Mouse (Mus musculus): ENCODE data around the gene Pacsin2.

Gene Pacsin2

DNA sequence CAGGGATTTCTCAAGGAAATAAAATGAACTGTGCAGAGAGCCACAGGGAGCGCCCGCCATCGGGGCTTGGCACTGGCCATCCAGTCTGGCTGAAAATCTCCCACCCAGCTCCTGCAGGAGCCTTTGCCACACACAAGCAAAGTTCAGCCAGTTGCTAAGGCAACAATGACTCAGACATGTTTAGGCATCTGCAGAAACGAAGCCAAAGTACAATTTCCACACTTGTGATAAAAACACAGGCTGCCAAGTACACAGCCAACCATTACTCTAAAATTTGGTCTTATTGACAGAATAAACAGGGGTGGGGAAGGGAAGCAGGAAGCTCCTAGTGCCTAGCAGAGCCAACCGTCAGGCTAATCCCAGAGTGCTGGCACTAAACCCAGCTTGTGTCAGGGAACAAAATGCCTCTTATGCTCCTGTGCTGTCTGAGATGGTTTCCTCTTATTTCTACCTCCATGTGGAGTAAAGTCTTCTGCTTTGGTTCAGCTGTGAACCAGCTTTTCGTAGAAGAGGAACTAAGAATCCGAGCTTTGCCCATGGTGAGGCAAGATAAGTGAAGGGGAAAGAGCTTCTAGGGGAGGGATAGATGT lies 12.7 kb downstream of the Pacsin2 start:
- peak in 1 of 2 experiments; percentile 25 for DNase-seq (ENCODE audit: low spot score in 2 of 2)

DNA sequence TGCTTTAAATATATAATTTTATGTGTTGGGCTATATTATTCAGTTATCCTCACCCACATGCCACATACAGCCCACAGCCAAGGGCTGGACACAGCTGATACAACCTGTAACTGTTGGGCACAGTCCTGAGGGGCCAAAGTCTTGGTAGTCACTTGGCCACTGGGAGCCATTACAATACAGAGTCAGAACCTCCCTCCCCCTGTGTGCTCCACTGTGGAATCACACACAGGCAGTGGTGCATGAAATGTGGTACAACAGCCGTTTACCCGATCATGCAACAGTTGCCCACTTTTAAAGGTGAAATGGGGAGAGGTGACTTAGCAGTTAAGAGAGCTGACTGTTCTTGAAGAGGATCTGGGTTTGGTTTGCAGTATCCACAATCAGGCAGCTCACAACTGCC lies 14.4 kb downstream of the Pacsin2 start:
- DNase-seq (ENCODE audit: low spot score in 2 of 2): no peak

DNA sequence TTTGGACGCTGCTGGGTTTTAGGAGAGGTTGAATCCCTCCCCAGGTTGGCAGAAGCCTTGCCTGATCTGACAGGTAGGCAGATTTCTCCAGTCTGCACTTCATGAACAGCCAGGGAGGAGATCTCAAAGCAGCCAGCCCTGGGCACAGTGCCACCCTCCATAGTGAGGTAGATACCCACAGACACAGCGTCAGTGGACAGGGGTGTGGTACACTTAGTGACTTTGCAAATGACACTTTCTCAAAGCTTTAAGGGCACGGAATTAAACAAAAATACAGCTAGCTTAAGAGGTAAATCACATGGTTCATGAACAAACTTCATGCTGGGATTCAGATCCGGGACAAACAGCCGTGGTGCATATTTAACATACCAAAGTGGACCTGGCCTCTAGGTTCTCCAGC lies 15.8 kb downstream of the Pacsin2 start:
- DNase-seq (ENCODE audit: low spot score in 2 of 2): no peak

DNA sequence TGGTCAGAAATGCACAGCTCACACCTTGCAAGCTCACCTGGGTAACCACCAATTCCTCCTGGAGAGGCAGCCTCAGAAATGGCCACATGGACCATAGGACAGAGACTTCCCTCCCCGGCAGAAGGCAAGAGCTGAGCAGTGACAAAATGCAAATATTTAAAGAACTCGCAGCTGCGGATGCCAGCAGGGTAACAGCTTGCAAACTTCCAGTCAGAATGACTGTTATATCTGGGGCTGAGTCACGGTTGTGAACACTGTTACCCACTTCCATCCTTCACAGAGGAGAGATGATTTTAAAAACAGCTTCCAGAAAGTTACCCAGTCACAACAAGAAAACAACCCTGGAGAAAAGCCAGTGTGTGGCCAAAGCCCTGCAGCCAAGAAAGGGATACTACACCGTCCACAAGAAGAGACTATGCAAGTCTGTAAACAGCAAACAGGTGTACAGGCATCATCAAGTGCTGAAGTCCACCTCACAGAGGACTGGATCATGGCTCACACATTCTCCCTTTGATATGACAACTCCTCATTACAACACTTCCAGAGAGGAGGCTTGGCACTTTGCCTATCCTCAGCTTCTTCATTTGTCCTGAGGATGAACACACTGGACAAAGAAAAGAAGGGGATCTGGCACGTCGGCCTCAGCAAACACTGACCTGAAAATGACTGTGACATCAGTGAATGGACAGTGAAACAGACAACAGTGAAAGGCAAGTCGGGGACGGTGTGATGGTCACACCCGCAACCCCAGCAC lies 16.4 kb downstream of the Pacsin2 start:
- DNase-seq (ENCODE audit: low spot score in 2 of 2): no peak

DNA sequence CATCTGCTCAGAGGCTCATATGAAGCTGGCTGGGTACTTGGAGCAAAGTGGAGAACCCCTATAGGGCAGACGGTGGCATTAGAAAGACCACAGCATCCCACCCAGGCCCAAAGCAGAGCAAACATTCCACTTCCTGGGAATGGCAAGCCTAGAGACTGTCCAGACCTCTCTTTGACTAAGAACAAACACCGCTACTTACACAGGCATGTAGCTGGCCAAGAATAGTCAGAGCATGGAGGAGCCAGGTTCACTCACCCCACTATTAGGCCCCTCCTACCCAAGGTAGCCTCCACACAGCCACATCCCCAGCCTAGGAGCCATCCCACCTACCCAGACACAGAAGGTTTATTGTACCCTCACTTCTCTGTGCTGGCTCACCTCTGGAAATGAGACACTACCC lies 18.5 kb downstream of the Pacsin2 start:
- no peak for DNase-seq (ENCODE audit: low spot score in 2 of 2)

DNA sequence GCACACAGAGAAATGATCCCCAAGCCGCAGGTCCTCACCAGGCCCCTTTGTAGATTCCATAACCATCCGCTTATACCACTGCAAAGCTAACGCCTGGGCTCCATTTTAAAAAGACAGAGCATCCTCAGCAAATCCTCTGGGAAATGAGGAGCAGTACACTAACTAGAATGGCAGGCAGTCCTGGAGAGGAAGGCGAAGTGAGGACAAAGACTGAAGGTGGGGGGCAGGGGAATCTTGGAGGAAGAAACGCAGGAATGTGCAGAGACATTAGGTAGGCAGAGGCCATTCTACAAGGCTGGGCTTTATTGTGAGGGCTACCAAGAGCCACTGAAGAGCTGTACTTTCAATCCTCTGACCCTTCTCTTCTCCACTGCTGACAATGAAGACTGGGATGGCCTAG lies 19.0 kb downstream of the Pacsin2 start:
- no peak for DNase-seq (ENCODE audit: low spot score in 2 of 2)

DNA sequence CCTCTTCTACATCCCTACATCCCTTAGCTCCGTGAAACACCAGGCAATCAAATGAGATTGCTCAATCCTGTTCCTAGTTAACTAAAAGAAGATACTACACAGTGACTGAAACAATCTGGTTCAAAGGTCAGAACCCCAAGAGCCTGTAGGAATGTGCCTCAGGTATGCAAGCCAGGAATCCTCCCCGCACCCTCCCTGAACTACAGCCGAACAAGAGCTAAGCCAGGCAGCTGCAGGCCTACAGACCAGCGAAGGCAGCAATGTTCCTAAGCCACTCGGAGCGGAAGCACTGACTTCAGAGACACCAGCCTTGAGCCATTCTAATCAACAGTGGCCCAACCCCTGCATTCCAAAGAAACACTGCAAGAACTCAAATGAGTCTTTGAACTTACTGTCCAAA lies 20.0 kb downstream of the Pacsin2 start:
- no peak for DNase-seq (ENCODE audit: low spot score in 2 of 2)

DNA sequence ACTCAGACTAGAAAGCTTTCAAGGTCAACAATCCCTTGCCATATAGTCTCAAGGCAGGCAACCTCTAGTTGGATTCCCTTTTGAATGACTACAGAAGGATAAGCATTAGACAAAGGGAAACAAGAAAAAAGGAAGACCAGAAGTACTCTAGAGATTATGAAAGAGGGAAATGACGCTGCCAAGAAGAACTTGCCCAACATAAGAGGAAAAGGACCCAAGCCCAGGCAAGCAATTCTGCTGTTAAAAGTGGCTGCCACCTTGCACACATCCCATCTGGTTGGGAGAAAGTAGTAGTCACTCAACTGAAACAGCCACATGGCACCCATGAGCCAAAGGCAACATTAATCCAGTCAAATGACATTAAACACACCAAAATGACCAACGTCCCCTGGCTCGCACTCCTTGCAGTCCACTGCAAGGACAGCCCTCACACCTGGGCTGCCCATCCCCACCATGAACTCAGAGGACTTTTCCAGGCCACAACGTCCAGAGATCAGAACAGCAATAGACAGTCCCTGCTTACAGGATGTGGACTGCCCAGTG lies 21.8 kb downstream of the Pacsin2 start:
- DNase-seq (ENCODE audit: low spot score in 2 of 2): no peak

DNA sequence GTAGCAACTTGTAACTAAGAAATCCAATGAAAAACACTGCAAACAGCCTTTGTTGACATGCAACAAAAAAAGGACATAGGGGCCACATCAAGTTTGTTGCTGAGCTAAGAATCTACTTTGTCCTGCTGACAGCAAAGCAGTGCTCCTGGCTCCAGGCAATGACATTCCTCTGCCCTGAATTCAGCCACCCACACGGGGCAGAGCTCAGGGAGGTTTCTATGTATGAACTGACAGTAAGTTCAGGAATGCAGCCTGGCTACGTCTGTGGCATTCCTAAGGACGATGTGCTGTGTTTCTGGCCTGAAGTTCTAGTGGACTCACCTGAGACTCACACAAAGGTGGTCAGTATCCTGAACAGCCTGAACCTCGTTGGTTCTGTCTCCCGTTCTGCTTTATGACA lies 23.7 kb downstream of the Pacsin2 start:
- DNase-seq (ENCODE audit: low spot score in 2 of 2): no peak

DNA sequence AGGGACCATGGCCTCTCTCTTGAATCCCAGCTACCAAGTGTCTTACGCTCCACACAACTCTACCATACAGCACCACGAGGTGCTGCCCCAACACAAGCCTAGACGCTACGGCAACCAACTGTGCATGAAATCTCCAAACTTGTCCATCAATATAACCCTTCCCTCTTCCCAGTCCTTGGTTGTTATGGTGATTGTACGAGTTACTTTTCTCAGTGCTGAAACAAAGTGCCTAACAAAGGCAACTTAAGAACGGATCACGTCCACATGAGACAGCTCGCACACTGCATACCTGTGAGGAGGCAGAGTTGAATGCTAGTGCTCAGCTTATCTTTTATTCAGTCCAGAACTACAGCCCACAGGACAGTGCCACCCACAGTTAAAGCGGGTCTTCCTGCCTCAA lies 27.9 kb downstream of the Pacsin2 start:
- DNase-seq (ENCODE audit: low spot score in 2 of 2): no peak

DNA sequence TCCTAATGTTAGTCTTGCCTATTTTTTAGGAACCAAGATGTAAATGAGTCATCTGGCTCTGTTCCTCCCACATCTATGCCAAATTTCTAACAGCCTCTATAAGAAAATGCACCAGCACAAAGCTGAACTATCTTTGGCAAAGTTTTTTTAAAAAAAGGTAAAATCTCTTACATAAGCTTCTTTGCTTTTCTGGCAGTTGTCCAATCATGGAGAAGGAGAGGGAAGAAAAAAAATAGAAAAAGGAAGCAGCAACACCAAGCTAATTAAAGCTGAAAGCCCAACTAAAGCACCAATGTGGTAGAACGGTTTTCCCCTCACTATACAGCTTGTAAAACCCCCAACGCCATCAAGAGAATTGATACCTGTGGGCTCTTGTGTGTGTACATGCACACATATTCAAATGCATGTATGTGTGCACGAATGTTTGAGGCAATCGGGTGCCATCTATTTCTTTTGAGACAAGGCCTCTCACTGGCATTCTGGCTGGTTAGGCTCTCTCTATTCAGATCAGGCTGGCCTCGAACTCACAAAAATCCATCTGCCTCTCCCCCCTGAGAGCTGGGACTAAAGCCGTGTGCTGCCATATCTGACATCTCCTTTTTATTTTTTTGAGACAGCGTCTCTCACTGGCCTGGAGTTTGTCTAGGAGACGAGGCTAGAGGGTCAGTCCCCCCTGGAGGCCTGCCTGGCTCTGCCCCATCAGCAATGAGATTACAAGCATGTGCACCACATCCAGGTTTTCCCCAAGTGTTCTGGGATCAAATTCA lies 28.9 kb downstream of the Pacsin2 start:
- DNase-seq (ENCODE audit: low spot score in 2 of 2): no peak

DNA sequence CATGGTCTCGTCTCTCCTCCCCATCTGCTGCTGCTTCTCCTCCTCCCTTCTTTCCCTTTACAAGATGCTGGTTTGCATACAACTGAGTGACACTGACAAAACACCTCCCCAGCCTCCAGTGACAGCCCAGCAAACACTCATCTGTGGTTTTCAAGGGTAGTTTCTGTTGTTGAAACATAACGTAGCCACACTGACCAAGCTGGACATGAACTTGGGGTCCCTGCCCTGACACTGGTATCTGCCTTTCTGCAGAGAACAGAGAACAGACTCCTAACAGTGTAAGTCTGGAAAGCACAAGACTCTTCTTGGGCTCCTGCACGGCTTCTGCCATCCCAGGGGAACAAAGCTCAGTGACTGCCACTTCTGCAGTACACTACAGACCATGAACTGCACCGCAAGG lies 29.7 kb downstream of the Pacsin2 start:
- no peak for DNase-seq (ENCODE audit: low spot score in 2 of 2)

DNA sequence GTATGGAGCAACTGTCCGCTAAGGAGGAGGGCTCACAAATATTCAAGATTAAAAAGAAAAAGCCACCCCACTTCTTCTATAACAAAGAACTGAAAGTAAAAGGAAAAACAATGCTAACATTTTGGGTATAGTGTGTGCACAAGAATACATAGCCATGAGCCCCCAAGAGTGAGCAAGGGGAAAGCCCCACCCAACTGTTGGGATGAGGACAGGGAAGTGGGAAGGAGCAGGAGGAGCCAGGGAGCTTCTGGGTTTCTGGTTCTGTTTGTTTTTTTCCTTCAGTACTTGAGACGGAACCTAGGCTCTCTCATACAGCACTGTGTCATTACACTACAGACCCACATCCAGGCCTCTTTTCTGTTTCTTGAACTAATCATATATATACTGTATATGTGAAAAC lies 31.1 kb downstream of the Pacsin2 start:
- DNase-seq (ENCODE audit: low spot score in 2 of 2): no peak

DNA sequence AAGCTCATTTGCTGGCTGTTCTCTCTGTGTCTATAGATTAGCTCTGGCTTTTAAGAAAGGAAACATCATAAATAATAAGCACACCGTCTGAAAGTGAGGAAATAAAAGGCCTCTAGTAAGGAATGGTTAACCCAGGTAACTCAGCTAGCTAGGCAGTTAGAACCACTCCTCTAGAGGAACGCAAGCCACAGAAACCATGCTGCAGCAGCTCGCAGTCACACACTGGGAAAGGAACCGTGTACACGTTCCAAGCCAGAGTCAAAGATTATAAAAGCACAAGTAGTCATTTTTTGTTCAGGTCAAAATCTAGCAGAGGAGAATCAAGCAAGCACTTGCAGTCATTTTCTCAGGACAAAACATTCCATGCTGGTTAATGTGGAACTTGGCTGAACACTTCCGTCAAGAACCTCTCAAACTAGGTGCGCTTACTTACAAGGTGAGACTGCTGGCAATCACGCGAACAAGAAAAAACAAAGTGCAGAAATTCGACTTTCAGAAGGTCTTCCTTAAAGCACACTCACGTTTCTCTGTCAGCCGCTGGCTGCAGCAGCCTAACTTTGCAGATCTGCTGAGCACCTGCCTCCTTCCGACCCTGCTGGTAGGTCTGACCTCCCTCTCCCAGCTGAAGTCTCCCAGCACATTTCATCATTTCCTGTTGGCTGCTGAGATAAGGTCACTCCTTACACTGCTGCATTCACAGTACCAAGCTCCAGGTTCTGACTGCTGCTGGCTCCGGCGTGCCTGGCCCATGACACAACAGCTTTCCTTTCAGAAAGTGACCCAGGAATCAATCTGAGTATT lies 32.0 kb downstream of the Pacsin2 start:
- DNase-seq (ENCODE audit: low spot score in 2 of 2): no peak

DNA sequence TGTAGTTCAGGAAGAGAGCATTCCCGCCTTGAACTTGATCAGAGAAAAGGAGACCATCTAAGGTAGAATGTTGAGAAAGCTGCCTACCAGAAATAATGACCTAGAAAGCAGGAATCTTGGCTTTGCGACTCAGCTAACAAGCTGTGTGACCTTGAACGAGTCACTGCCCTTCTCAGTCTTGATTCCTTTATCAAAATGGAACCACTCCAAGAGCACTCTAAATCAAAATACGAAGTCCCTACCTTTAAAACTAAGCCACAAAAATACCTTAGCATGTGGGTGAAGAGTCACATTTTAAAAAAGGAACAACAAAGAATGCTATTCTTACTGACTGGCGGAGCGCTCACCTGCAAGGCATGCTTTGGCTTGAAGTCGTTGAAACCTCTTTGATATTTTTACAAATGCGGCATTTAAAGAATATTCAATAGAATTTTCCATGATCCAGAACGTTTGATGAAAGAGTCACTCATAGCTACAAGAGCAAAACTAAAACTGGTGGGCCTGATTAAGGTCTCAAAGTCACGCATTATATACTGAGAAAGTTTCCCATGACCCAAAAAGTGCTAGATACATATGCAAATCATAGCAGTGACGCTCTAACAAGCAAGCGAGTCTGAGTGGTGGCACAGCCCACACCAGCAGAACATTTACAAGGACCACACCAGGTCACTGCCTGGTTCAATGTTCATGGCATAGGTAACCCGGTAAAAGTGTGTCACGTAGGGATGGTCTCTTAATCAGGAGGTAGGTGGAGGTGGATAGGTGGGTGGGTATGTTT lies 33.2 kb downstream of the Pacsin2 start:
- no peak for DNase-seq (ENCODE audit: low spot score in 2 of 2)

DNA sequence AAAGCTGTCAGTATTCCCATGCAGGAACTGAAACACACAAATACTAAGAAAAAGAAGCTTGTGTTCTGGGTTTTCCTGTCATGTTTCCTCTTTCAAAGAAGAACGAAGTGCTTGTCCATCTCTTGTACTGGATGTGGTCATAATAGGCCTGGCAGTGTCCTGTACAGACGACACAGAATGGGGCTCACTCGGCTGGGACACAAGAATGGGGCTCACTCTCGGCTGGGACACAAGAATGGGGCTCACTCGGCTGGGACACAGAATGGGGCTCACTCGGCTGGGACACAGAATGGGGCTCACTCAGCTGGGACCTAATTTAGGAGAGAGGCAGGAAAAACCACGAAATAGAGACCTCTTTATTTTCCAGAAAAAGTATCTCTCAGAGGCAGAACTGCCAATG lies 34.0 kb downstream of the Pacsin2 start:
- DNase-seq (ENCODE audit: low spot score in 2 of 2): no peak

DNA sequence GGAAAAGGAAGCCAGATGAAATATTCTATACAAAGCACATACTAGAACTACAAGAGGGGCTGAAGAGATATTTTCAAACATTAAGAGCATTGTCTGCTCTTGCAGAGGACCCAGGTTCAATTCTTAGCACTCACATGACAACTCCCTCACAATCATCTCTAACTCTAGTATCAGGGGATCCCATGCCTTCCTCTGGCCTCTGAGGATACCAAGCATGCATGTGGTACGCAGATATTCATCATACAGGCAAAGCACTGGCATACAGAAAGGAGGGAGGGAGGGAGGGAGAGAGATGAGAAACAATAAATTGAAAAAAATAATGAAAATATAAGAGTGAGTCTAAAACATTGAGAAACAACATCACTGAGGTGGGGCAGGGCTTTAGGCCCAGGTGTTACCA lies 35.8 kb downstream of the Pacsin2 start:
- DNase-seq (ENCODE audit: low spot score in 2 of 2): no peak

DNA sequence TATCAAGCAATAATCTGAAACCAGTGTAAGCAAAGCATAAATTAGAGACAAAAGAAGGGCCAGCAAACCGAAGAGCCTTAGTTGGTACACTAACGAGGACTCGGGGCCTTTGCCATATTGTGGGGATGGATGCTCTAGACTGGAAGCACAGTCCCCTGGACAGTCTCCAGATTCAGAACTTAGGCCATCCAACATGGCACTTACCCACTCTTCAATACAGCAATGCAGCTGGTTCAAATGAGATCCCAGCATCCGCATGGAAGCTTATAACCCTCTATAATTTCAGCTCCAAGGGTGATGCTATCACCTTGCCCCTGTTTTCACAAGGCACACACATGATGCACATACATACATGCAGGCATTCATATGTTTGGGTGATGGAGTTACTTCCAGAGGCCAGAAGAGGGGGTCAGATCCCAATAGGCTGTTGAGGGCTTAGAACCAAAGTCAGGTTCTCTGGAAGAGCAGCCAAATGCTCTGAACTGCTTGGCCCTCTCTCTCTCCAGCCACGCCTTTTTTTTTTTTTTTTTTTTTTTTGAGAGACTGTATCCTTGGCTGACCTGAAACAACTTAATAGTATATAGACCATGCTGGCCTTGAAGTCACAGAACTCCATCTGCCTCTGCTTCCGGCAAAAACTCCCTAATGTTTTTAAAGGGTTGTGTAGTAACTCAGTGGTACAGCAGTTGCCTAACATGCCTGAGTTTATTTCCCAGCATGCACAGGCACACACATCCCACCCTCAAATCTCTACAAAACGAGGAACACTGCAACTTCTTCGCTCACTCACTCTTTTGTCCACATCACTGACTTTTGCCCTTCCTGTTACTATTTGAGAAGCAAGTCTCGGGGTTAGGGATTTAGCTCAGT lies 36.9 kb downstream of the Pacsin2 start:
- no peak for DNase-seq (ENCODE audit: low spot score in 2 of 2)

DNA sequence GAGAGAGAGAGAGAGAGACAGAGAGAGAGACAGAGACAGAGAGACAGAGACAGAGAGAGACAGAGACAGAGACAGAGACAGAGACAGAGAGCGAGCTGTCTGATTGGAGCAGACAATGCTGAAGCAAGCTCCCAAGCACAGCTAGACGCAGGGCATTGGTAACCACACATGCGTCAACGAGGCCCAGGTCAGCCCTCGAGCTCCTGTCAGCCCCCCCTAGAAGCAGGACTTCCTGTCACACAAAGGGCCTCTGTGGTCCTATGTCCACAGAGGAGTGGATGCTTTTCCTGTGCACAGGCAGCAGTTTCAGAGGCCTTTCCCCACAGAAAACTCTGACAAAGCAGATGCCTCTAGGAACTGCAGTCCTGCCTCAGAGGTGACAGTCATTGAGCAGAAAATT lies 38.6 kb downstream of the Pacsin2 start:
- no peak for DNase-seq (ENCODE audit: low spot score in 2 of 2)

DNA sequence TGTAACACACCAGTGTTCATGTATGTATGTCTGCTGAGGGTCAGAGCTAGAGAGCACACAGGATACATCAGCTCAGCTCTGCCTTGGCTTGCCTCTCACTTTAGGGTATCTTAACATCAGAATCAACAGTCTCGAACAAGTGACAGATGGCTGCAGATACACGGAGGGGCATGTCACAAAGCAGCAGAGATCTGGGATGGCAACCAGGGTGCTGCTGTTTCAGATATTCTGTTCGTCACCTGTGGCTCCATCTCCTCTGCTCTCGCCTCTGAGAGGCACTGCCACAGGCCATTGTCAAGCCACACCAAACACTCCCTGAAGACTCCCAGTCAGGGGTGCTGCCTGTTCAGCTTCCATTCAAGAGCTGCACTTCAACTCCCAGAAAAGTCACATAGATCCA lies 39.1 kb downstream of the Pacsin2 start:
- no peak for DNase-seq (ENCODE audit: low spot score in 2 of 2)
